Mouse (Mus musculus): ENCODE measurements at regions not wholly inside any gene's neighbourhood (a gene's known extent, or its start where the extent isn't known, plus 50 kb on each side); places are given as distances from the start of the nearest gene placed in this dataset.

DNA sequence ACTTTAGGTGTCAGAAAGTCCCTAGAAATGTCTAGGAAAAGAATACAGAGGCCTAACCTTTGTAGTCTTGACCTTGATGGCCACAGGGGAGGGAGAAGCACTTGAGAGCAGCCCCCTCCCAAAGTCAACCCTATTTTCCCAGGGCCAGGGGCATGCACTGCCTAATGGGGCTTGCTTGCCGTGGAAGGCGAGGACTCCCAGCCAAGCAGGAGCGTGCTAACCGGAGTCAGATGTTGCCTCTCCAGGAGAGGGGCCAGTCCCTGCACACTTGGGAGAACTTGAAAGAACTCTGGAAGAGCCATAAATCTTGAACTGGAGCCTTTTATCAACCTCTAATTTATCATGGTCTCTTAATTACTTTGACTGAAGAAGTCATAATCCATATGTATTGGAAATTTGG, 712.7 kb downstream of the Vrk1 start:
- TF ChIP-seq CTCF (IDR thresholded peaks at IDR 0.05; ENCODE audit: low read depth) (no peak), EP300 (IDR thresholded peaks at IDR 0.05; ENCODE audit: low read depth) (no peak)

Data from liver, postnatal 0 days (tissue).